Mouse (Mus musculus) myocyte (in vitro differentiated cells): ENCODE data around the gene Grik4. TPM values are rescaled to one million over a fixed set of nuclear protein-coding genes. Genes with fewer than 3 reads are reported as not detected.

ENCODE experiments used
- H3K27me3 ChIP-seq: one replicate; pipeline ENCODE4 v1.6.1; 2011; ENCODE audit not compliant: control insufficient read depth, insufficient read depth, insufficient read length
- H3K36me3 ChIP-seq: one replicate; pipeline ENCODE4 v1.6.1; 2011; ENCODE audit not compliant: control insufficient read depth, insufficient read depth
- H3K4me2 ChIP-seq: one replicate; pipeline ENCODE4 v1.6.1; 2011; ENCODE audit warnings: low read depth, control low read depth
- H3K4me3 ChIP-seq: one replicate; pipeline ENCODE4 v1.5.1; 2011; ENCODE audit warnings: mild to moderate bottlenecking, control low read depth, moderate library complexity
- H3K79me2 ChIP-seq: one replicate; pipeline ENCODE4 v1.6.1; 2011; ENCODE audit not compliant: control insufficient read depth, insufficient read depth
- H3ac ChIP-seq: one replicate; pipeline ENCODE4 v1.6.1; 2011; ENCODE audit not compliant: control insufficient read depth, insufficient read length
- CEBPB ChIP-seq: IDR thresholded peaks from 2 replicates; pipeline ENCODE4 v1.6.1; 2011; ENCODE audit warnings: mild to moderate bottlenecking, moderate library complexity; ENCODE audit not compliant: poor library complexity, insufficient read depth, severe bottlenecking
- E2F4 ChIP-seq: IDR thresholded peaks from one replicate; pipeline ENCODE4 v1.6.1; 2011; ENCODE audit warnings: mild to moderate bottlenecking, control low read depth, moderate library complexity; ENCODE audit not compliant: insufficient read depth
- MAX ChIP-seq: IDR thresholded peaks from one replicate; pipeline ENCODE4 v1.6.1; 2011; ENCODE audit warnings: low read depth, mild to moderate bottlenecking, control low read depth
- MYOD1 ChIP-seq, 3 experiments: IDR thresholded peaks; one replicate each; pipeline ENCODE4 v1.6.1; 2011; ENCODE audit warnings: control low read depth in 2 of 3, low read depth in 2 of 3, mild to moderate bottlenecking in 2 of 3, moderate library complexity in 1 of 3; ENCODE audit not compliant: insufficient read length in 2 of 3, control insufficient read depth in 1 of 3
- MYOG ChIP-seq, 3 experiments: IDR thresholded peaks; one replicate each; pipeline ENCODE4 v1.6.1; 2011; ENCODE audit warnings: control low read depth in 2 of 3, low read depth in 2 of 3, mild to moderate bottlenecking in 2 of 3; ENCODE audit not compliant: insufficient read length in 2 of 3, control insufficient read depth in 1 of 3, insufficient read depth in 1 of 3
- POLR2A ChIP-seq: IDR thresholded peaks from one replicate; pipeline ENCODE4 v1.6.1; 2011; ENCODE audit warnings: low read depth, mild to moderate bottlenecking, control low read depth, moderate library complexity; ENCODE audit not compliant: insufficient read length
- POLR2AphosphoS2 ChIP-seq: IDR thresholded peaks from one replicate; pipeline ENCODE4 v1.6.1; 2011; ENCODE audit warnings: low read depth, control low read depth; ENCODE audit not compliant: insufficient read length
- REST ChIP-seq: IDR thresholded peaks from one replicate; pipeline ENCODE4 v1.6.1; 2011; ENCODE audit warnings: mild to moderate bottlenecking, control low read depth, moderate library complexity; ENCODE audit not compliant: insufficient read depth, insufficient read length
- SRF ChIP-seq: IDR thresholded peaks from one replicate; pipeline ENCODE4 v1.6.1; 2011; ENCODE audit warnings: low read depth; ENCODE audit not compliant: control insufficient read depth, insufficient read length
- TCF12 ChIP-seq: IDR thresholded peaks from one replicate; pipeline ENCODE4 v1.6.1; 2011; ENCODE audit warnings: mild to moderate bottlenecking, control low read depth; ENCODE audit not compliant: poor library complexity, insufficient read depth, severe bottlenecking
- TCF3 ChIP-seq: IDR thresholded peaks from one replicate; pipeline ENCODE4 v1.6.1; 2011; ENCODE audit warnings: low read depth, control low read depth; ENCODE audit not compliant: insufficient read length
- USF1 ChIP-seq: IDR thresholded peaks from one replicate; pipeline ENCODE4 v1.6.1; 2011; ENCODE audit warnings: low read depth, mild to moderate bottlenecking, control low read depth, moderate library complexity
- polyA plus RNA-seq: library from polyadenylated mRNA; unstranded; fragments of >200 nt; fragmentation: generic; extraction: Trizol; gene quantifications from one replicate; pipeline ENCODE4 v1.2.1, GENCODE M21; 2012; ENCODE audit warnings: missing spikeins

Grik4 gene
- polyA plus RNA-seq, 1 experiment = not detected

DNA sequence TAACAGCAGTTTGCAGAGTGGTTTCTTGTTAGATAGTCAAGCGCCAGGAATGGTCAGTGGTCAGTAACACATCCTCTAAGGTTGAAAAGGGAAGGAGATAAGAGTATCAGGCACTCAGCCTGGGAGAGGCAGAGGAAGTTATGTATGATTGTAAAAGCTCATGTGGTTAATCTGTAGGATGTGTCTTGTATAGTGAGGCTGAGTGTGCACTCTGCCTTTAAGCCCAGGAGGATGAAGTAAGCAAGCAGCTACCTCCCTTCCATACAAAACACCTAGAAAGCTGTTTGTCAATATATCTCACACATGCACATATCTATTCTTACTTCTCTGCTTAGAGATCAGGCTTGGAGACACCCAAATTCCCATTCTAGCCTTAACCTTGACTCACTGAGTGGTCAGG is 389.1 kb downstream of the Grik4 start:
- H3K36me3 ChIP-seq = no peaks in the 10 kb centered on the region
- no peaks in the 10 kb centered on the region for H3K79me2 ChIP-seq
- no peak for TF ChIP-seq MYOD1 (IDR thresholded peaks at IDR 0.05; ENCODE audit: control insufficient read depth in 1 of 3, insufficient read length in 2 of 3, low read depth in 2 of 3)
- no peak overlapping the region for H3K4me3 ChIP-seq
- no peaks in the 10 kb centered on the region for H3K27me3 ChIP-seq
- H3ac ChIP-seq = no peak overlapping the region
- no peak overlapping the region for H3K4me2 ChIP-seq

DNA sequence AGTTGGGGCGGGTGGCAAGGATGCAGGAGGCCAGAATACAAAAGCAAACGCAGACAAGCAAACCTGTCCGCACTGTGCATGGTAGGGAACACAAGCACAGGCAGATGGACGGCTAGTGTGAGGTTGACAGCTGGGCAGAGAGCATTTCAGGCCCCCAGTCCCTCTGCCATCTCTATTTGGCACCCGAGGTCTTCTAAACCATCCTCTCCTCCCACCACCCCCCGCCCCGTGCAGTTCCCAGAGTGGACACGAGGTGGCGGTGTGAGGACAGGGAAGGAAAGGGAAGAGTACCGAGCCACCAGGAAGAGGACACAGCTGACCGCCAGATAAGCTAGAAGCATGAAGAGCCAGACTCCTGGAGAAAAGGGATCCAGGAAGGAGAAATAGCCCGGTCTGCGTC is 394.2 kb downstream of the Grik4 start:
- TF ChIP-seq TCF3 (no peak), TCF12 (no peak), E2F4 (no peak), USF1 (no peak), SRF (no peak), REST (no peak), MAX (no peak), POLR2AphosphoS2 (no peak)
- H3K4me2 ChIP-seq = no peak overlapping the region
- H3ac ChIP-seq = no peak overlapping the region

DNA sequence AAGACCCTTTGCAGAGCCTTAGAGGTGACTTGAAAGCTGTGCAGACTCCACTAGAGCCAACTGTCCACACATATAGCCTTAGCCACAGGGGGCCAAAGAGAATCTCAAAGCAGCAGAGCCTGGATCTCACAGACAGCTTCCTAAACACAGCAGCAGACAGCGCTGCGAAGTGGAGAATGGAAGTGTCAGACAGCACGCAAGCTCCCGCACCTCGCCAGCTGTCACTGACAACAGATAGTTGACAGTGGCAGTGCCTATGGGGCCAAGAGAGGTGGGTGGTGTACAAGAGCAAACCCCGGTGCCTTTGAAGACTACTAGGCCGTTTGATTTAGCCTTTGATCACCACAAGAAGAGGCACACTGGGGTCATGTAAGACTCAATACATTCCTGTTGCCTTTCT is 395.3 kb downstream of the Grik4 start:
- H3K36me3 ChIP-seq = no peaks in the 10 kb centered on the region
- H3ac ChIP-seq = no peak overlapping the region
- H3K4me3 ChIP-seq = no peak overlapping the region
- TF ChIP-seq TCF3 (no peak), MYOD1 (IDR thresholded peaks at IDR 0.05; ENCODE audit: control insufficient read depth in 1 of 3, insufficient read length in 2 of 3, low read depth in 2 of 3) (no peak), USF1 (no peak), POLR2AphosphoS2 (no peak), REST (no peak), POLR2A (no peak), TCF12 (no peak), SRF (no peak), CEBPB (no peak), MAX (no peak), MYOG (IDR thresholded peaks at IDR 0.05; ENCODE audit: control insufficient read depth in 1 of 3, insufficient read depth in 1 of 3, insufficient read length in 2 of 3, low read depth in 2 of 3) (no peak), E2F4 (no peak)
- H3K27me3 ChIP-seq = peaks cover 8% of the 10 kb centered on the region
- no peaks in the 10 kb centered on the region for H3K79me2 ChIP-seq
- no peak overlapping the region for H3K4me2 ChIP-seq

More for the DNA sequence above, 394.2 kb downstream of the Grik4 start:
- no peaks in the 10 kb centered on the region for H3K79me2 ChIP-seq
- H3K4me3 ChIP-seq = no peak overlapping the region
- H3K27me3 ChIP-seq = no peaks in the 10 kb centered on the region
- no peaks in the 10 kb centered on the region for H3K36me3 ChIP-seq

DNA sequence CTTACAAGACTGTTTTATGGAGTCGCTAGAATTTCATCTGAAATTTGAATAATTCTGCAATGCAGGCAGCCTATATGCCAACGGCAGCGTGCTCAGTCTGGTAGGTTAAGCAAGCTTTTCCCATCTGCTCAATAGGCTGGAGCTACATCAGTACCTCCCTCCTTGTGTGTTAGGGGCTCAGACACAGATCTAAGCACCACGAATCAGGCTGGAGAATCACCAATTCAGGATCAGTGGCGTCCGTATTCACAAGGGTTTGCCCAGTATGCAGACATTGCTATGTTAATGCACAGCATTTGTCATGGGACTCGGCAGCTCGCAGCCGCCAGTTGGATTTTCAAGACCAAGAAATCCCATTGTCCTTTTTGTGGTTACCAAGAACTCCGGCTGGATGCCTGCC is 399.8 kb downstream of the Grik4 start:
- H3K79me2 ChIP-seq = no peaks in the 10 kb centered on the region
- H3K36me3 ChIP-seq = no peaks in the 10 kb centered on the region
- H3K27me3 ChIP-seq = peaks cover 20% of the 10 kb centered on the region
- no peak overlapping the region for H3K4me2 ChIP-seq
- no peak overlapping the region for H3ac ChIP-seq
- no peak overlapping the region for H3K4me3 ChIP-seq
- TF ChIP-seq MAX = no peak
- TF ChIP-seq USF1 = no peak
- no peak for TF ChIP-seq POLR2AphosphoS2
- no peak for TF ChIP-seq SRF
- no peak for TF ChIP-seq POLR2A
- no peak for TF ChIP-seq E2F4
- TF ChIP-seq TCF12 = no peak
- TF ChIP-seq TCF3 = no peak
- TF ChIP-seq CEBPB = no peak
- TF ChIP-seq MYOG (IDR thresholded peaks at IDR 0.05; ENCODE audit: control insufficient read depth in 1 of 3, insufficient read depth in 1 of 3, insufficient read length in 2 of 3, low read depth in 2 of 3) = no peak
- TF ChIP-seq REST = no peak
- no peak for TF ChIP-seq MYOD1 (IDR thresholded peaks at IDR 0.05; ENCODE audit: control insufficient read depth in 1 of 3, insufficient read length in 2 of 3, low read depth in 2 of 3)

DNA sequence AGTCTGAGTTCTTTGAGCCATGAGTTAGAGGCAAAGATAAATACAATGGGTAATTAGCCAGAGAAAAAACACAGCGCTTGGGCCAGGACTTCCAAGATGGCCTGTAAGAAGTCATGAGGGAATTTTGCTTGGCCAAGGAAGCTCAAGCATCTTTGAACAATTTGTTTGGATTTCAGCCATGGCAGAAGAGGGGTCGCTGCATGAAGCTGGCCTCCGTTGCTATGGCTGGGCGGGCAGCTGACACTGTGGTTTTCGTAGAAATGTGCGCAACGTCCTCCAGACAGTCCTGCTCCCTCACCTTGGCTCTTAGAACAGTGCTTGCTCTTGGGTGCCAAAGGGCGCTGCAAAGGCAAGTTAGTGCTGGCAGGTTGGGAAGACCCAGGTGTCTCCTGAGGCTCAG is 410.8 kb downstream of the Grik4 start:
- Histone ChIP-seq H3ac (no peak overlapping the region), H3K27me3 (peaks cover 4% of the 10 kb centered on the region), H3K4me3 (no peak overlapping the region), H3K4me2 (no peak overlapping the region), H3K36me3 (no peaks in the 10 kb centered on the region), H3K79me2 (no peaks in the 10 kb centered on the region)
- TF ChIP-seq CEBPB (no peak), MYOD1 (IDR thresholded peaks at IDR 0.05; ENCODE audit: control insufficient read depth in 1 of 3, insufficient read length in 2 of 3, low read depth in 2 of 3) (no peak), TCF3 (no peak), E2F4 (no peak), POLR2A (no peak), TCF12 (no peak), MYOG (IDR thresholded peaks at IDR 0.05; ENCODE audit: control insufficient read depth in 1 of 3, insufficient read depth in 1 of 3, insufficient read length in 2 of 3, low read depth in 2 of 3) (no peak), REST (no peak), POLR2AphosphoS2 (no peak), SRF (no peak), MAX (no peak), USF1 (no peak)
